Mouse (Mus musculus) NIH3T3 (cell line): ENCODE results near the gene Hoxb8.

Experiments
- DNase-seq: peaks from one replicate; pipeline ENCODE4 v3.0.0-alpha.2; 2012; ENCODE audit warnings: low read depth

The Hoxb8 gene

GRCm38 (mm10) chr11:96281855-96282570 lies at the start of gene Hoxb8:
Gene Hoxb8, plus strand, starts transcription at chr11:96281905.
- DNase-seq: no peak

DNA sequence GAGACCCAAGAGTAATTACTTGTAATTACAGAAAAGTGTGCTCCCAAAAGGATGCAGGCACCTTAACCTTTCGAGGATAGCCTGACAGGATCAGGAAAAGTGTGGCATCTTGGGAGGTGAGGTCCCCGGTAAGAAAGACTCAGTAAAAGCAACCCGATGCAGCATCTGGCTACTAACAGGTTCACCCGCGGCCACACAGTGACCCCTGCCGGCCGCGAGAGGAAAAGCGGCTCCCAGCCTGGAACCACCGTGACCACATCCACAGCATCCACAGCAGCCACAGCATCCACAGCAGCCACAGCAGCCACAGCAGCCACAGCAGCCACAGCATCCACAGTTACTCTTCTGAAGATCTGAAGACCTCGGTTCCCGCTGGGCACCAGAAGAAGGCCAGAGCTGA lies 46.8 kb upstream of the Hoxb8 start:
- DNase-seq: peak; percentile 81

GRCm38 (mm10) chr11:96240211-96240610 lies 41.5 kb upstream of the Hoxb8 start:
- peak; percentile 82 for DNase-seq

- no peak for DNase-seq
These were observed 30.8 kb upstream of the Hoxb8 start for GRCm38 (mm10) chr11:96250901-96251300.

DNA sequence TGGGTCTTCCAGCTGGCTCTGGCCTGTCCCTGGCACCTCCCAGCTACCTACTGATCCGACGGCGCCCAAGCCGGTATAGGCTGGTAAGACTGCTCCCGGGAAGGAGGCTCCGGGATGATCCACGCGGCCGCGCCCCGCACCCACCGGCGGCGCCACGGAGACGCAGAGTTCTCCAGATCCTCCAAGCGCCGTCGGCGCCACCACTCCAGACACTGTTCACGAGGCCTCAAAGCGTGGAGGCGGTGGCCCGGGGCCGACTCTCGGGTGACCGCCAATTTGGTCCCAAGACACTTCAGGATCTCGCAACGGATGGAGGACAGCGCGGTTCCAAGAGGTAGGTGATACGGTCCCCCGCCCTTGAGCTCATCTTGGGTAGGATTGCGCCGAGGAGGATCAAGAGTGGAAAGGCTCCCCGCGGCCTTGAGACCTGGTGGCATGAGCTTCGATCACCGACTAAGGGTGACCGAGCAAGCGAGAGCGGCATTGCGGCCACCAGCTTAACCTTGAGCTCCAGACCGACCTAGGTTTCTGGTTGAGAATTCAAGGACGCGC lies 30.1 kb upstream of the Hoxb8 start:
- DNase-seq: no peak

GRCm38 (mm10) chr11:96252541-96253120 lies 29.1 kb upstream of the Hoxb8 start:
- DNase-seq: no peak

DNA sequence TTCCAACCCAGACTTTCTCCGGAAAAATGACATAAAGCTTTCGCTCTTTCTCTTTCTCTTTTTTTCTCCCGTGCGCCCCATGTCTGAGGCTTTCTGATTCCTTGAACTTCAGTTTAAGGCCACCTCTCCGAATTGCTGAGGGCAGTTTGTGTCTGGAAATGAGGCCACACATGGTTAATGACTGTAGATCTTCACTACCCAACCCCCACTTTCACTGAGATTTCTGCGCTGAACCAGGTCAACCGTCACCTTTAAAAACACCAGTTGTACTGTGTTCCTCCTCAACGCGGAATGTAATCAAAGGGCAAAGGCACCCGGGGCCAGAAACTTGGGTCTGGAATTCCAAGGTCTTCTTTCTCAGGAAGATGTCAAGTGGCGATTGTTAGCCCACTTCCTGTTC lies 27.5 kb upstream of the Hoxb8 start:
- DNase-seq: no peak

DNA sequence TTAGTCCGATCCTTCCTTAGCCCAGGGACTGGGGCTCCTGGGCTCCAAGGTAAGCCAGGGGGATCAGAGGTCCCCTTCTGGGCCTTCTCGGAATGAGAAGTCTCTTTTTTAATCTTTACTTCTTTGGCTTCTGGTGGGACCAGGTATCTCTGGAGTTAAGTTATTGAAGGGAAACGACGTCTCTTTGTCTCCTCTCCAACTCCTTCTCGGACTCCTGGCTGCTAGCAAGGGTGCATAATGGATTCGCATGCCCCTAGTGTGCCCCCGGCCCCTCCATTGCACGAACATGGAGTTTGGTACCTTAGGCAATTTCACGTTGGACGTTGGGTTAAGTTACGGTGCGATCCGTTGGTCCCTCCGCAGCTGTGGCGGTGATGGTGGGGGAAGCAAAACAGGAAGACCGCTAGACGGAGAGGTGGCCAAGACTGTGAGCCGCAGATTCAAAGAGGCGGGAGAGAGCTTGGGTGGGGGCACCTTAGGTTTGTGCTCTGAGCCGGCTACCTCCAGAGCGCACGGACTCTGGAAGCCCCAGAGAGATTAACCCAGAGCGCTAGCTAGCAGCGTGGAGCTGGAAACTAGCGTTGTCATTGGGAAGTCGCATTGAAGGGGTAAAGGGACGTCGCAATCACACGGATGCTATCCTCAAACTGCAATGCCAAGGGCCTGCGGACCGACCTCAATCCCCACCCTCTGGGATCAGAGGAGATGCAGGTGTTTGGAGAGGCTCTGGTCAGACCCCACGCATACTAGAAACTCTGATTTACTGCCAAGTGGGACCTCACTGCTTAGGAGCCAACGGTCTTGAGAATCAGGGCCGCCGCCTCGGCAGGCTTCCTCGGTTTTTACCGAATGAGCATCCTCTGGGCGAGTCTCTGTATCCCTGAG lies 26.4 kb upstream of the Hoxb8 start:
- no peak for DNase-seq

DNA sequence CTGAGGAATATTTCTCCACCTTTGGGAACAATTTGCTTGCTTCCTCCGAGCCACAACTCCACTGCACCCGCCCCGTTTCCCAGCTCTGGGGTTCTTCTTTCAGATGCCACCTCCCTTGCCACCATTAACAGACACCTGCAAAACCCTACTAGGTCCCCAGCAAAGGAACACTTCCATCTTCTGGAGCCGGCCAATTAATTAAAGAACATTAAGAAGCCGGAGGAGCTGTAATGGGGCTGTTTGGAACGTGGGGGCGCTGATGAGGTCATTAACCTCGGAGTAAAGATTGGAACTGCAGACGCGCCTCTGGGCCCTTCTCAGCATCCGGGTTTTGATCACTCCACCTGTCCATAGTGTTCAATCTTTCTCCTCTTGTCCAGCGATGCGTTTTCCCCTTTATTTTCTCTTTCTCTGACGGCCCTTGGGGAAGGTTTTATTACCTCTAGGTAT lies 25.7 kb upstream of the Hoxb8 start:
- DNase-seq: no peak

DNA sequence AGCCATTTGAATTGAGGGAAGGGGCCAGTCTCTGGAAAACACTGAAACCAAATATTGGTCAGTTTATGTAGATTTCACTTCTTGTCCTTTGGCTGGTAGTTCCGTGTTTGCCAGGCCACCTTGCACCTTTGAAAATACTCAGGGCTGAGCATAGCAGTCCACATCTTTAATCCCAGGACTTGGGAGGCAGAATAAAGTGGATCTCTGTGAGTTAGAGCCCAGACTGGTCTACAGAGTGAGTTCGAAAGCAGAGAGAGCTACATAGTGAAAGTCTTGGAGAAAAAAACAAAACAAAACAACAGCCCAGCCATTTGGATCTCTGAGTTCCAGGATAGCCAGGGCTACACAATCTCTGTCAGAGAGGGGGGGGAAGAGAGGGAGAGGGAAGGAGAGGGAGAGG lies 24.6 kb upstream of the Hoxb8 start:
- DNase-seq: no peak

GRCm38 (mm10) chr11:96259038-96259437 lies 22.7 kb upstream of the Hoxb8 start:
- no peak for DNase-seq

- DNase-seq: no peak
These were observed 22.2 kb upstream of the Hoxb8 start for GRCm38 (mm10) chr11:96259511-96259910.

- peak; percentile 79 for DNase-seq
These were observed 21.3 kb upstream of the Hoxb8 start for GRCm38 (mm10) chr11:96260310-96260970.

- peak; percentile 24 for DNase-seq
These were observed 20.3 kb upstream of the Hoxb8 start for GRCm38 (mm10) chr11:96261323-96261890.

DNA sequence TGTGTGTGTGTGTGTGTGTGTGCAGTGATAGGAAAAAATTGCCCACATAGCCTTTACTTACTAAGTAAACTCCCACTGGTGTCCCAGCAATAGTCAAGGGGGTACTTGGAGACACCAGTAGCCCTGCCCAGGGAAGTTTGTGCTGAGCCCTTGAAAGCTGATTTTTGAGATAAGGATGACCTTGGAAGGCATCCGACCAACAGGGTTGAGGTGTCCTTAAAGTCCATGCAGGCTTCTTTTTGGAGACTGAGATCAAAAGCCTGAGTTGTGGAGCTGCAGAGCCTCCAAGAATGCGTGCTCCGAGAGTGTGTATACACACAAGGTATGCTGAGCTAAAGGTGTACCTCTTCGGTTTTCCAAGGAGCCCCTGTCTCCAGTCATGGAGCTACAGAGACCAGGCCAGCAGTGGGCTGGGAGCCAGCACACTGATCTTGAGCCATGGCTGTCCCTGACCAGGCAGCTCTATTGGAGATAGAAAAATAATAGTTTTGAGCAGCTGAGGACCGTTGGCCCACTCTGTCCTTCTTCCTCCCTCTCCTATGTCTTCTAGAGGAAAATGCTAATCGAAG lies 19.4 kb upstream of the Hoxb8 start:
- no peak for DNase-seq

GRCm38 (mm10) chr11:96263636-96264389 lies 17.9 kb upstream of the Hoxb8 start:
- DNase-seq: no peak

DNA sequence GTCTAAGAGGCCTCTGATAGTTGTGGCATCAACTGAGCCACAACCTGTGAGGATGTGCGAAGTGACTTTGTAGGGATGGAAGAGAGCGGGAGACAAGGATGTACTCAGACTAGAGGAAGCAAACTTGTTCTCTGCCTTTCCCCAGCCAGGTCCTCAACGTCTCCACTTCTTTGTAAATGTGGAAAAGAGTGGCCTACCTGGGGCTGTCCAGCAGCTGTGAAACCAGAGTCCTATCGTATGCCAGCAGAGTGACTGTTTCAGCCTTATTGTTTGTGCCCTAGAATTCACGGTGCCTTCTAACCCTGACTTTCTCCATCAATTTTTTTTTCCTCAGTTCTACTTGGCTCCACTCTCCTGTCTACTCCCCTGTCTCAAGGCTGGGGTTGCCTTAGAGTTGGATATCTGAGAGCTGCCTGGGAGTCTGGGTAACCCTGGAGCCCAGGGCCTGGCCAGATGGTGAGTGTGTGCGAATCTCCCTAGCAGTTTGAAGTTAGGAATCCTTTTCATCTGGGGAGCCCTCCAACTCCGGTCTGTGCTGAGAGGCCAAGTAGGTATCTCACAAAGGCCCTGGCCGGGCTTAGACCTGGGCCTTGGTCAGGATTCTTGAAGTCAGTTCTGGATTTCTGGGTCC lies 17.2 kb upstream of the Hoxb8 start:
- no peak for DNase-seq

DNA sequence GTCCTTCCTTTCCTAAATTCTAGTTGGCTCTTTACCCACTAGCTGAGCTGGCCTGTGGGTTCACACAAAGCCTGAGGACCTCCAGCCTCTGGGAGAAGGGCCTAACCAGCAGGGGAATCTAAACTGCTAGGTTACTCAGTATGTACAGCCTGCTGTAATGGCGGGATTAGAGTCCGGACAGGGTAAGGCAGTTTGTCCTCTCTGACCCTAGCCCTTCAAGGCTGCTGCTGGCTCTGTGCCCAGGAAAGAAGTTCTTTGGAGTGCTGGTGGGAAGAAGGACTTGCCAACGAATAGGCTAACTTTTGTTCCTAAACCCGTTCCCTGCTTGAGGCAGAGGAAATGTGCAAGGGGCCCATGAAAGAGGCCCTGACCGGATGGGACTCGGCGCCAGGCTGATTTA lies 15.8 kb upstream of the Hoxb8 start:
- DNase-seq: no peak

GRCm38 (mm10) chr11:96267021-96267920 lies 14.4 kb upstream of the Hoxb8 start:
- no peak for DNase-seq
